Mouse (Mus musculus): ENCODE data around the gene Mcub. TPM values are rescaled to one million over a fixed set of nuclear protein-coding genes. Genes with fewer than 3 reads are reported as not detected.
A peak's percentile ranks its signal among the peaks of the same experiment; 100 is the strongest.

Mcub gene
- total and polyA plus RNA-seq, 3 experiments, result 2.9 to 3.8 (median 3.7) TPM

DNA sequence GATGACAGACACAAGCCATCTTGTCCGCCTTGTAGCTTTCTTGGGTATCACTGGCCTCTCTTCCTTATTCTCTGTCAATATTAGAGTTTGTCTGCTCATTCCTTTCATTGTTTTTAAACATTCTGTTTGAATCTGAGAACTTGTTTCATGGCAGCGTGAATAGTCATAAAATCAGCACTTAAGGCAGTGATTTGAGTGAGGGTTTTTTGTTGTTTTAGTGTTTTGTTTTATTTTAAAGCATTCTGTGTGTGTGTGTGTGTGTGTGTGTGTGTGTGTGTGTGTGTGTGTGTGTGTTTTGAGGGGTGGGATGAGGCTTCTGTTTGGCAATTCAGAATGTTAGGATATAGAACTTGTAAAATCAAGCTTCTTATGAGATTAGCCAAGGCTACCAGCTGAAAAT is 90.1 kb downstream of the Mcub start:
- peak overlapping the region in 2 of 3 experiments; percentile 58 to 80 for H3K4me3 ChIP-seq (replicated peaks in 1 of 3; ENCODE audit: low read depth in 2 of 3, low read length in 2 of 3, poor library complexity in 1 of 3)
- H3K4me2 ChIP-seq (ENCODE audit: insufficient read depth, low read depth, poor library complexity, severe bottlenecking), result peak overlapping the region; percentile 79
- in situ Hi-C loops (cut with MboI; ENCODE audit: low pct_ligation_motif_present, low pct_unique_long_range_greater_than_20kb, low sequenced_read_pairs) (no loop called here), dilution Hi-C loops (cut with MboI; ENCODE audit: extremely low pct_ligation_motif_present, extremely low pct_unique_long_range_greater_than_20kb, low sequenced_read_pairs) (no loop called here)
- H3K9me3 ChIP-seq (replicated peaks; ENCODE audit: low read length), result no peaks in the 10 kb centered on the region
- peak; percentile 57; the same call in 1 of the 2 replicates for TF ChIP-seq ZKSCAN1 (IDR thresholded peaks at IDR 0.05; ENCODE audit: borderline replicate concordance, low read depth, low read length)
- TF ChIP-seq KAT2A (IDR thresholded peaks at IDR 0.05; ENCODE audit: insufficient replicate concordance, low read length), result no peak
- no peak for TF ChIP-seq CHD1 (IDR thresholded peaks at IDR 0.05; ENCODE audit: low read depth, low read length)
- H3K9ac ChIP-seq (ENCODE audit: insufficient read depth, low read depth), result peak overlapping the region; percentile 87; the same call in 1 of the 2 replicates
- H3K36me3 ChIP-seq (replicated peaks in 1 of 2; ENCODE audit: control insufficient read depth in 1 of 2, insufficient read depth in 1 of 2, low read length in 1 of 2), result peaks cover 0 to 16% of the 10 kb centered on the region in 2 experiments
- peaks cover 19 to 46% of the 10 kb centered on the region in 2 experiments; a peak in 3 of 4 replicates for H3K4me1 ChIP-seq (ENCODE audit: control insufficient read depth in 1 of 2, insufficient read depth in 2 of 2)
- no peak overlapping the region for H3K27ac ChIP-seq (ENCODE audit: insufficient read depth, low read depth)
- H3K79me2 ChIP-seq (replicated peaks; ENCODE audit: control insufficient read depth, extremely low read depth, insufficient read depth, poor library complexity, severe bottlenecking), result peaks cover 7% of the 10 kb centered on the region; the same call in 1 of the 2 replicates
- H3K27me3 ChIP-seq (replicated peaks), result no peaks in the 10 kb centered on the region
- no peak for DNase-seq (ENCODE audit: extremely low read depth)

DNA sequence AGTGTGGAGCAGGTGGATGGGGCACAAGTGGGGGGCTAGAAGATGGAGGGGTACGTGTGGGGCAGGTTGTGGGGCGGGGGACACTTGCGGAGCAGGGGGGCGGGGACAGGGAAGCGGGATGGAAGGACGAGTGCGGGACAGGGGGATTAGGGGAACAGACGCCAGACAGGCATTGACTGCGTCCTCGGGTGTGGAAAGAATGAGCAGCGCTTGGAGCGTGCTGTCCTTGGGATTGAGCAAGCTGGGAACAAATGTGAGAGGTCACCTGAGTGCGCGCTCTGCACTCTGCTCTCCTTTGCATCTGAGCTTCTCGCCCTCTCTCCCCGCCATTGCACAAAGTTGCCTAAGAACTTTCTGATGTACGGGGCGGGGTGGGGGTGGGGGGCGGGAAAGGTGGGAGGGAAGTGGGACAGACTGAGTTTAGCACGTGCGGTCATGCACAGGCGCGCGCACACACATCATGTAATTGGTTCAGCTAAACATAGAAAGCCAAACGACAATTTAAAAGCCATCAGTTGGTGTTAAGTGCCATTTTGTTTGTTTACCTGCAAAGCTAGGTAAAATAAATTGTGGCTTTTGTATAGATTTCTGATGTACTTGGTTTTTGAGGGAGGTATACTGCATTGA is 90.8 kb downstream of the Mcub start:
- dilution Hi-C loops (cut with MboI; ENCODE audit: extremely low pct_ligation_motif_present, extremely low pct_unique_long_range_greater_than_20kb, low sequenced_read_pairs) (no loop called here), in situ Hi-C loops (cut with MboI; ENCODE audit: low pct_ligation_motif_present, low pct_unique_long_range_greater_than_20kb, low sequenced_read_pairs) (no loop called here)
- Histone ChIP-seq H3K4me2 (ENCODE audit: insufficient read depth, low read depth, poor library complexity, severe bottlenecking) (peak overlapping the region; percentile 79), H3K79me2 (replicated peaks; ENCODE audit: control insufficient read depth, extremely low read depth, insufficient read depth, poor library complexity, severe bottlenecking) (peaks cover 7% of the 10 kb centered on the region; the same call in 1 of the 2 replicates), H3K9ac (ENCODE audit: insufficient read depth, low read depth) (peak overlapping the region; percentile 87), H3K27ac (ENCODE audit: insufficient read depth, low read depth) (peak overlapping the region; percentile 57; the same call in 1 of the 2 replicates), H3K9me3 (replicated peaks; ENCODE audit: low read length) (no peaks in the 10 kb centered on the region), H3K4me1 (ENCODE audit: control insufficient read depth in 1 of 2, insufficient read depth in 2 of 2) (peaks cover 19 to 46% of the 10 kb centered on the region in 2 experiments; a peak in 3 of 4 replicates), H3K36me3 (replicated peaks in 1 of 2; ENCODE audit: control insufficient read depth in 1 of 2, insufficient read depth in 1 of 2, low read length in 1 of 2) (peaks cover 0 to 13% of the 10 kb centered on the region in 2 experiments), H3K4me3 (replicated peaks in 1 of 3; ENCODE audit: low read depth in 2 of 3, low read length in 2 of 3, poor library complexity in 1 of 3) (peak overlapping the region; percentile 78 to 96 (median 80)), H3K27me3 (replicated peaks) (no peaks in the 10 kb centered on the region)
- 0 out of 2 replicates have a peak, but pooled peaks have one; percentile 21 for TF ChIP-seq NRF1 (IDR thresholded peaks at IDR 0.05; ENCODE audit: low read depth, low read length)
- peak; percentile 91 for TF ChIP-seq BHLHE40 (IDR thresholded peaks at IDR 0.05; ENCODE audit: low read depth, low read length)
- TF ChIP-seq SIN3A (IDR thresholded peaks at IDR 0.05; ENCODE audit: low read length), result no peak; the same call in 1 of the 2 replicates
- no peak for TF ChIP-seq USF2 (conservative IDR thresholded peaks at IDR 0.05; ENCODE audit: low read depth, low read length)
- TF ChIP-seq MYC (IDR thresholded peaks at IDR 0.05; ENCODE audit: low read depth, low read length), result 0 out of 2 replicates have a peak, but pooled peaks have one; percentile 43
- TF ChIP-seq CHD2 (IDR thresholded peaks at IDR 0.05; ENCODE audit: low read length), result 0 out of 2 replicates have a peak, but pooled peaks have one; percentile 26
- DNase-seq (ENCODE audit: extremely low read depth), result peak; percentile 40

DNA sequence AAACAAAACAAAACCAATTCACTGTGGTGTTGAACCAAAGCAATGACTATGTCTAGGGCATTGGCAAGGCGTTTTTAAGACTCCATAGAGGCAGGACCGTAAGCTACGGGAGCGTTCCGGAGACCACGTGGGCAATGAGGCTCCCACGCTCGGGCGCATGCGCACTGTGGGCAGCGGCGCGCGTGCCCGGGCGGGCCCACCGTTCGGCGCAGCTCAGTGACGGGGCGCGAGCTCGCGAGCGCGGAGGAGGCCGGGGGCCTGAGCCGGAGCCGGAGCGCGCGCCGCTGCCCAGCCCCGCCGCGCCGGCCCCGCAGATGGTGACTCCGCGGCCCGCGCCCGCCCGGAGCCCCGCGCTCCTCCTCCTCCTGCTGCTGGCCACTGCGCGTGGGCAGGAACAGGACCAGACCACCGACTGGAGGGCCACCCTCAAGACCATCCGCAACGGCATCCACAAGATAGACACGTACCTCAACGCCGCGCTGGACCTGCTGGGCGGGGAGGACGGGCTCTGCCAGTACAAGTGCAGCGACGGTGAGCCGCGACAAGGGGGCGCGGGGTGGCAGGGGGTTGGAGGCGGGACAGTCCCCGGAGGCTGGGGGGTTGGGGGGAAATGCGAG is 91.5 kb downstream of the Mcub start, which contains the start of gene Pla2g12a:
TSS of gene Pla2g12a (plus strand) at position 202 of the 617 bp plus-strand sequence.
- H3K27me3 ChIP-seq (replicated peaks), result no peaks in the 10 kb centered on the region
- H3K79me2 ChIP-seq (replicated peaks; ENCODE audit: control insufficient read depth, extremely low read depth, insufficient read depth, poor library complexity, severe bottlenecking), result peaks cover 7% of the 10 kb centered on the region; the same call in 1 of the 2 replicates
- H3K9ac ChIP-seq (ENCODE audit: insufficient read depth, low read depth), result peak within 1 kb of the TSS; percentile 87
- in situ Hi-C loops (cut with MboI; ENCODE audit: low pct_ligation_motif_present, low pct_unique_long_range_greater_than_20kb, low sequenced_read_pairs), result no loop called here
- DNase-seq (ENCODE audit: extremely low read depth), result peak; percentile 82
- H3K4me3 ChIP-seq (replicated peaks in 1 of 3; ENCODE audit: low read depth in 2 of 3, low read length in 2 of 3, poor library complexity in 1 of 3), result peak within 1 kb of the TSS; percentile 78 to 96 (median 80)
- H3K27ac ChIP-seq (ENCODE audit: insufficient read depth, low read depth), result peak within 1 kb of the TSS; percentile 57
- H3K4me1 ChIP-seq (ENCODE audit: control insufficient read depth in 1 of 2, insufficient read depth in 2 of 2), result peaks cover 19 to 46% of the 10 kb centered on the region in 2 experiments; a peak in 3 of 4 replicates
- dilution Hi-C loops (cut with MboI; ENCODE audit: extremely low pct_ligation_motif_present, extremely low pct_unique_long_range_greater_than_20kb, low sequenced_read_pairs), result no loop called here
- H3K4me2 ChIP-seq (ENCODE audit: insufficient read depth, low read depth, poor library complexity, severe bottlenecking), result peak within 1 kb of the TSS; percentile 79
- no peaks in the 10 kb centered on the region for H3K9me3 ChIP-seq (replicated peaks; ENCODE audit: low read length)
- H3K36me3 ChIP-seq (replicated peaks in 1 of 2; ENCODE audit: control insufficient read depth in 1 of 2, insufficient read depth in 1 of 2, low read length in 1 of 2), result peaks cover 0 to 10% of the 10 kb centered on the region in 2 experiments
- TF ChIP-seq HCFC1 (IDR thresholded peaks at IDR 0.05; ENCODE audit: low read depth, low read length) (peak; percentile 27; the same call in 1 of the 2 replicates), POLR2A (IDR thresholded peaks at IDR 0.05; ENCODE audit: low read depth, low read length) (peak; percentile 45; the same call in 1 of the 2 replicates), E2F4 (IDR thresholded peaks at IDR 0.05; ENCODE audit: insufficient replicate concordance, low read depth, low read length) (no peak), POLR2AphosphoS2 (IDR thresholded peaks at IDR 0.05; ENCODE audit: low read depth, low read length) (no peak), JUND (conservative IDR thresholded peaks at IDR 0.05; ENCODE audit: low read depth, low read length) (no peak), RCOR1 (conservative IDR thresholded peaks at IDR 0.05; ENCODE audit: low read depth, low read length) (no peak), RAD21 (IDR thresholded peaks at IDR 0.05; ENCODE audit: low read depth, low read length) (no peak), NRF1 (IDR thresholded peaks at IDR 0.05; ENCODE audit: low read depth, low read length) (peak; percentile 97), PAX5 (IDR thresholded peaks at IDR 0.05; ENCODE audit: low read length) (no peak), KAT2A (IDR thresholded peaks at IDR 0.05; ENCODE audit: insufficient replicate concordance, low read length) (no peak), BHLHE40 (IDR thresholded peaks at IDR 0.05; ENCODE audit: low read depth, low read length) (peak; percentile 46; the same call in 1 of the 2 replicates), GABPA (IDR thresholded peaks at IDR 0.05; ENCODE audit: insufficient replicate concordance, low read depth, low read length) (no peak), MYC (IDR thresholded peaks at IDR 0.05; ENCODE audit: low read depth, low read length) (peak; percentile 89), TBP (conservative IDR thresholded peaks at IDR 0.05; ENCODE audit: low read depth, low read length) (no peak), JUN (IDR thresholded peaks at IDR 0.05; ENCODE audit: insufficient read depth, low read depth, low read length) (no peak), ZNF384 (IDR thresholded peaks at IDR 0.05; ENCODE audit: low read depth, low read length) (no peak), SMC3 (IDR thresholded peaks at IDR 0.05; ENCODE audit: low read depth, low read length) (no peak)
